Comparison of ENCODE assay signal across 12 mouse cellular contexts in genomic region chr10:83996489-83996888, GRCm38 (mm10).
DNase-seq lines count a peak whose midpoint lies in the region; ATAC-seq and TF ChIP-seq lines count a peak whose summit lies in the region.
"Had no signal": no experiment of that assay in that cellular context is flagged by ENCODE, and none has a peak within 500 bp of the region (broad histone marks: within the 10 kb centered on the region; RNA-seq: fewer than 3 reads in every experiment).

No protein-coding gene starts in this region.

- no peaks in the 10 kb centered on the region for H3K9me3 ChIP-seq in kidney, embryonic 15.5 days (replicated peaks)
- 0 out of 2 replicates have a peak, but pooled peaks cover 2% of the 10 kb centered on the region for H3K9me3 ChIP-seq in ES-Bruce4 (replicated peaks; ENCODE audit: control insufficient read depth, insufficient read depth, low read length, poor library complexity, severe bottlenecking)
- H3K9me3 ChIP-seq in limb, embryonic 14.5 days (ENCODE audit: control insufficient read depth, low read length), result no peaks in the 10 kb centered on the region
- no peaks in the 10 kb centered on the region for H3K9me3 ChIP-seq in forebrain, embryonic 11.5 days (ENCODE audit: control insufficient read depth, low read length)
- H3K9me3 ChIP-seq: midbrain, embryonic 13.5 days had no signal

- H3K36me3 ChIP-seq in kidney, embryonic 15.5 days, result no peaks in the 10 kb centered on the region
- H3K36me3 ChIP-seq in ES-Bruce4 (ENCODE audit: control insufficient read depth, insufficient read depth, low read length, poor library complexity, severe bottlenecking), result no peaks in the 10 kb centered on the region
- no peaks in the 10 kb centered on the region for H3K36me3 ChIP-seq in limb, embryonic 14.5 days (ENCODE audit: control insufficient read depth, insufficient read depth, low read length)
- H3K36me3 ChIP-seq in forebrain, embryonic 11.5 days (ENCODE audit: control insufficient read depth, insufficient read depth, low read length), result no peaks in the 10 kb centered on the region
- H3K36me3 ChIP-seq: midbrain, embryonic 13.5 days had no signal

- 72% methylated on average over 2 of the region's 2 CpGs for WGBS in kidney, embryonic 15.5 days
- 86% methylated on average over 2 of the region's 2 CpGs for WGBS in limb, embryonic 14.5 days
- WGBS in forebrain, embryonic 11.5 days, result 93% methylated on average over 2 of the region's 2 CpGs

- 0 out of 2 replicates have a peak overlapping the region, but pooled peaks have one; percentile 15 for H3K27ac ChIP-seq in kidney, embryonic 15.5 days
- H3K27ac ChIP-seq in ES-Bruce4 (ENCODE audit: insufficient read depth, low read length), result no peak overlapping the region
- 0 out of 2 replicates have a peak overlapping the region, but pooled peaks have one; percentile 84 for H3K27ac ChIP-seq in limb, embryonic 14.5 days (replicated peaks; ENCODE audit: low read depth, low read length)
- H3K27ac ChIP-seq in forebrain, embryonic 11.5 days (ENCODE audit: low read depth, low read length), result no peak overlapping the region
- H3K27ac ChIP-seq: midbrain, embryonic 13.5 days had no signal

- TF ChIP-seq EP300 in ES-Bruce4 (IDR thresholded peaks at IDR 0.05; ENCODE audit: insufficient read depth, low read depth, low read length), result no peak

- no peak overlapping the region for H3K4me2 ChIP-seq in kidney, embryonic 15.5 days
- H3K4me2 ChIP-seq in limb, embryonic 14.5 days (replicated peaks; ENCODE audit: low read depth, low read length, severe bottlenecking), result no peak overlapping the region
- H3K4me2 ChIP-seq in forebrain, embryonic 11.5 days (ENCODE audit: low read depth, low read length, severe bottlenecking), result no peak overlapping the region
- H3K4me2 ChIP-seq: midbrain, embryonic 13.5 days had no signal

- H3K4me3 ChIP-seq in kidney, embryonic 15.5 days (replicated peaks), result no peak overlapping the region
- no peak overlapping the region for H3K4me3 ChIP-seq in ES-Bruce4 (ENCODE audit: low read depth, low read length)
- no peak overlapping the region for H3K4me3 ChIP-seq in limb, embryonic 14.5 days (replicated peaks; ENCODE audit: low read length)
- H3K4me3 ChIP-seq in forebrain, embryonic 11.5 days (ENCODE audit: low read depth, low read length), result no peak overlapping the region
- H3K4me3 ChIP-seq: midbrain, embryonic 13.5 days had no signal

- TF ChIP-seq CTCF in ES-Bruce4 (IDR thresholded peaks at IDR 0.05; ENCODE audit: low read depth, low read length), result peak; percentile 14

- DNase-seq in kidney, adult 18-20 months, result no peak
- peak; percentile 82 for DNase-seq in ZHBTc4 (ENCODE audit: low read depth, low spot score)
- no peak for DNase-seq in limb, embryonic 14.5 days (ENCODE audit: low spot score)
- no peak for DNase-seq in c-Kit-positive CD71-positive TER-119-positive erythroid progenitor cells, embryonic 14.5 days (ENCODE audit: low spot score)
- no peak for DNase-seq in embryo, embryonic 10.5 days (ENCODE audit: low spot score)
- no peak for DNase-seq in forebrain, embryonic 11.5 days (ENCODE audit: low spot score)
- DNase-seq: cerebellum, adult 18-20 months; spleen, adult 18-20 months had no signal

- no peak for ATAC-seq in kidney, embryonic 15.5 days (replicated peaks; ENCODE audit: low FRiP score)
- no peak for ATAC-seq in limb, embryonic 14.5 days (ENCODE audit: low FRiP score, low read depth)
- no peak for ATAC-seq in forebrain, embryonic 11.5 days (replicated peaks; ENCODE audit: low FRiP score)
- ATAC-seq: activated CD4-positive, CD25-positive, alpha-beta regulatory T cell, adult 4 months; midbrain, embryonic 13.5 days had no signal

- H3K27me3 ChIP-seq in kidney, embryonic 15.5 days, result 0 out of 2 replicates have a peak, but pooled peaks cover 3% of the 10 kb centered on the region
- no peaks in the 10 kb centered on the region for H3K27me3 ChIP-seq in ES-Bruce4 (ENCODE audit: control insufficient read depth, insufficient read depth, low read length, poor library complexity, severe bottlenecking)
- H3K27me3 ChIP-seq in limb, embryonic 14.5 days (ENCODE audit: control insufficient read depth, insufficient read depth, low read length), result no peaks in the 10 kb centered on the region
- no peaks in the 10 kb centered on the region for H3K27me3 ChIP-seq in forebrain, embryonic 11.5 days (ENCODE audit: control insufficient read depth, insufficient read depth, low read length)
- H3K27me3 ChIP-seq: midbrain, embryonic 13.5 days had no signal

- TF ChIP-seq POLR2A in ES-Bruce4 (IDR thresholded peaks at IDR 0.05; ENCODE audit: insufficient read depth, low read length), result no peak
- no peak for TF ChIP-seq POLR2A in limb, embryonic 14.5 days (IDR thresholded peaks at IDR 0.05; ENCODE audit: borderline replicate concordance, extremely low read depth, insufficient read depth, insufficient read length)

- H3K9ac ChIP-seq in kidney, embryonic 15.5 days, result no peak overlapping the region
- H3K9ac ChIP-seq in ES-Bruce4 (ENCODE audit: low read depth, poor library complexity, severe bottlenecking), result no peak overlapping the region
- H3K9ac ChIP-seq in limb, embryonic 14.5 days (ENCODE audit: low read depth, low read length, severe bottlenecking), result no peak overlapping the region
- H3K9ac ChIP-seq in forebrain, embryonic 11.5 days (ENCODE audit: low read length), result no peak overlapping the region
- H3K9ac ChIP-seq: midbrain, embryonic 13.5 days had no signal

- peaks cover 26% of the 10 kb centered on the region for H3K4me1 ChIP-seq in kidney, embryonic 15.5 days
- no peaks in the 10 kb centered on the region for H3K4me1 ChIP-seq in ES-Bruce4 (ENCODE audit: control insufficient read depth, insufficient read depth, low read length)
- peaks cover 45% of the 10 kb centered on the region for H3K4me1 ChIP-seq in limb, embryonic 14.5 days (ENCODE audit: control insufficient read depth, insufficient read depth, low read length)
- H3K4me1 ChIP-seq in forebrain, embryonic 11.5 days (replicated peaks; ENCODE audit: control insufficient read depth, insufficient read depth, low read length), result no peaks in the 10 kb centered on the region
- H3K4me1 ChIP-seq: midbrain, embryonic 13.5 days had no signal

Comparison
In these comparisons a context has a peak if more than half of its experiments do, and no peak if none do; other contexts are left out.
1. H3K27ac ChIP-seq: peak in kidney, embryonic 15.5 days (single experiment) and limb, embryonic 14.5 days (single experiment); none in ES-Bruce4 (single experiment) and forebrain, embryonic 11.5 days (single experiment).